Mouse (Mus musculus) G1E (cell line): Measurements from ENCODE around the gene Lipa. TPM values are rescaled to one million over a fixed set of nuclear protein-coding genes. Genes with fewer than 3 reads are reported as not detected.

Experiments used
- ATAC-seq: 2 replicates; pipeline ENCODE4 v1.8.0; 2016; ENCODE audit warnings: mild to moderate bottlenecking; ENCODE audit not compliant: insufficient number of reproducible peaks, poor library complexity, low FRiP score, severe bottlenecking; ENCODE audit errors: extremely low read depth
- DNase-seq: peaks from one replicate; pipeline ENCODE4 v3.0.0; 2012; ENCODE audit warnings: low spot score
- H3K27me3 ChIP-seq: 2 replicates; pipeline ENCODE4 v1.6.1; 2012; ENCODE audit warnings: mild to moderate bottlenecking, low read length, inconsistent platforms; ENCODE audit not compliant: insufficient read depth
- H3K36me3 ChIP-seq: replicated peaks from 2 replicates; pipeline ENCODE3; 2012; ENCODE audit warnings: mild to moderate bottlenecking, inconsistent platforms
- H3K4me1 ChIP-seq: 2 replicates; pipeline ENCODE4 v1.6.1; 2012; ENCODE audit warnings: low read depth, low read length, inconsistent platforms, mixed read lengths; ENCODE audit not compliant: insufficient read depth
- H3K4me3 ChIP-seq: 2 replicates; pipeline ENCODE4 v1.5.1; 2012; ENCODE audit warnings: low read depth, mild to moderate bottlenecking, inconsistent platforms, low read length, moderate library complexity, mixed read lengths
- H3K9me3 ChIP-seq: replicated peaks from 2 replicates; pipeline ENCODE4 v1.6.1; 2012; ENCODE audit warnings: inconsistent platforms
- CTCF ChIP-seq: IDR thresholded peaks from 2 replicates; pipeline ENCODE4 v1.5.1; 2012; ENCODE audit warnings: low read depth, low read length, inconsistent platforms, mixed read lengths
- GATA1 ChIP-seq: IDR thresholded peaks from 2 replicates; pipeline ENCODE4 v1.6.1; 2012; ENCODE audit warnings: borderline replicate concordance, low read length, inconsistent platforms, mixed read lengths
- GATA2 ChIP-seq: IDR thresholded peaks from 2 replicates; pipeline ENCODE4 v1.6.1; 2012; ENCODE audit warnings: low read depth, low read length, inconsistent platforms, borderline replicate concordance
- POLR2AphosphoS5 ChIP-seq: IDR thresholded peaks from 2 replicates; pipeline ENCODE4 v1.6.1; 2012; ENCODE audit warnings: low read depth, low read length, inconsistent platforms; ENCODE audit not compliant: insufficient replicate concordance
- TAL1 ChIP-seq: conservative IDR thresholded peaks from 2 replicates; pipeline ENCODE4 v1.6.1; 2012; ENCODE audit warnings: low read depth, low read length, inconsistent platforms, mixed read lengths
- polyA plus RNA-seq: library from polyadenylated mRNA; stranded (reverse); fragments of >175 nt; gene quantifications from 2 replicates; pipeline ENCODE4 v1.2.3, GENCODE M21; 2012
- total RNA-seq, 2 experiments: library from RNA; stranded (forward) in 1 of 2; stranded (reverse) in 1 of 2; fragments of 200-1000 nt in 1 of 2; fragments of >200 nt in 1 of 2; fragmentation: Nextera tagmentation in 1 of 2; gene quantifications; 2 replicates each; pipeline ENCODE4 v1.2.3; 2014 to 2017

The Lipa gene
- total and polyA plus RNA-seq, 3 experiments: 0.22 TPM; not detected in 2

DNA sequence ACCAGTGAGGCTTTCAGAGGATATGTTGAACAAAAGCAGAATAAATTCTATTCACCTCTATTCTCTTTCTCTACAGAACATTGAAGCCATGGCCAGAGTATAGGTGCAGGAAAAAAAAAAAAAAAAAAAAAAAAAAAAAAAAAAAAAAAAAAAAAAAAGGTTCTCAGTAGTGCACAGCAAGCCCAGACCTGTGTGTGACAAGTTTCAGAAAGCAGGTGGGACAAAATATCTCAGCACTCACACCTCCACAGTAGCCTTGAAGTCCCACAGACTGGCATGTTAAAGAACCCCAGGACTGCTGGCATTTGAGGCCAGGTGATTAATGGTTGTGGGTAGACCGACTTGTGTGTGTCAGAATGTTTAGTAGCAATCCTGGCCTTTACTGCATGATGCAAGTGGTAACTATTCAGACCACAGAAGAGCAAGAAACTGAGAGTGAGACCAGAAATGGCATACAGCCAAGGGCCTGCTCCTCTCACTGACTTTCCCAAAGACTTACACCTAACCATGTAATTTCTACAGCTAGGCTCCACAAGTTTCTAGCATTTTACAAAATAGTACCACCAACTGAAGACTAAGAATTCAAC, 76.4 kb downstream of the Lipa start:
- TF ChIP-seq TAL1 (no peak), POLR2AphosphoS5 (no peak), GATA1 (no peak), GATA2 (no peak), CTCF (no peak)
- DNase-seq (no peak), ATAC-seq (no peak)
- Histone ChIP-seq H3K27me3 (no peaks in the 10 kb centered on the region), H3K4me1 (no peaks in the 10 kb centered on the region), H3K36me3 (no peaks in the 10 kb centered on the region), H3K9me3 (no peaks in the 10 kb centered on the region), H3K4me3 (no peak overlapping the region)

DNA sequence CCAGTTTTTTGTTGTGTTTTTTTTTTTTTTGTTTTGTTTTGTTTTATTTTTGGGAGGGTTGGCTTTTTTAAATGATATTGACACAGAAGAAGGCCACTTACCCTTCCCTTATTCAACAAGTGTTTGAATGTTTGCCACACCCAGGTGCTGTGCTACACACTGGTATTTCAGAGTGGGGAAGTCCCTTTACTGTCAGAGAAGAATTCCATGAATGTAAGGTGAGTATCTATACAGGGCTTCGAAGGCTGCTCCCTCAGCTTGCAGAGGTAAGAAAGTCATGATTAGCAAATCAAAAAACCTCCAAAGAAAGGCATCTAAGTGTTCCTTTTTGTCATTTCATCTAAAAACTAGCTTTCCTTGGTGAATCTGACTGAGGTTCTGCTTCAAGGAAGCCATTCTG, 78.4 kb downstream of the Lipa start:
- H3K27me3 ChIP-seq: no peaks in the 10 kb centered on the region
- no peaks in the 10 kb centered on the region for H3K36me3 ChIP-seq
- no peak for DNase-seq
- H3K4me3 ChIP-seq: no peak overlapping the region
- H3K4me1 ChIP-seq: no peaks in the 10 kb centered on the region
- TF ChIP-seq GATA2 (no peak), TAL1 (no peak), CTCF (no peak), POLR2AphosphoS5 (no peak), GATA1 (no peak)
- H3K9me3 ChIP-seq: no peaks in the 10 kb centered on the region
- no peak for ATAC-seq

DNA sequence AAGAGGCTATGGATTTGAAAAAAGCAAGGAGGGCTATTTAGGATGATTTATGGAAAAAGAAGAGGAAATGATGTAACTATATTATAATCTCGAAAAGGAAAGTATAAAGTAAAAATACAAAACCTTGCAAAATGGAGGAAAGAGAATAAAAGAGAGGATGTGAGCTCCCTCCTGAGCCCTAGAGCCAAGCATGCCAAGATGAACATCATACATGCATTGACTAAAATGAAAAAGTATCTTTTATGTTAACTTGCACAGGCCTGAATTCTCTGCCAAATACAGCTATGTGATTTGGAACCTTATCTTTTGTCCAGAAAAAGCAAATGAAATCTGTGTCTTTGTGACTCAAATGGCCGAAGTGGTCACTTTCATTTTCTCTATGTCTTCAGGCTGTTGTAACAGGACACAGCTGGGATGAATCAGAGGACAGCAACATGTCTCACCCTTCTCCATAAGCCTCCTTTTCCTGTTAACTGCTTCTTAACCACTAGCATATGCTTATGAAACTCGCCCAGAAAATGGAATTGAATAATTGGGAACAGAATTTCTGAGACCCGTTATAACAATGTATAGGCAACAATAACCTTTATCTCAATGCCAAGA, 81.8 kb downstream of the Lipa start:
- H3K4me1 ChIP-seq: no peaks in the 10 kb centered on the region
- H3K9me3 ChIP-seq: no peaks in the 10 kb centered on the region
- no peak overlapping the region for H3K4me3 ChIP-seq
- no peaks in the 10 kb centered on the region for H3K36me3 ChIP-seq
- ATAC-seq (no peak), DNase-seq (no peak)
- no peak for TF ChIP-seq CTCF
- TF ChIP-seq GATA1: no peak
- TF ChIP-seq GATA2: no peak
- TF ChIP-seq POLR2AphosphoS5: no peak
- TF ChIP-seq TAL1: no peak
- H3K27me3 ChIP-seq: no peaks in the 10 kb centered on the region

DNA sequence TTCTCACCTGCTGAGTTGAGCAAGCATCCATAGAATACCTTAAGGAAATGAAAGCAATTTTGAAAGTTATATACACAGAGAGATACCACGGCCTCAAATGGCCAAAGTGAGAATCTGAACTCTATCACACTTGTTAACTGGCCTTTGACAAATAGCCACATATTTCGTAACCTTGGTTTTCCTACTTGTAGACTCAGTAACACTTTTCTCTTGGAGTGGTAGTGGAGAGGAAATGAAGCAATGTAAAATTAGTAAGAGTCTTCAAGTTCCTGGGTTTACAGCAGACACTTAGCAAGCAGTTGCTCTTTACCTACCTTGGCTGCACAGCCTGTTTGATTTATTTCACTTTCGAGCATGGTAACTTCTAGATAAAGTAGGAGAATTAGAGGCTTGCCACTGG, 82.5 kb downstream of the Lipa start:
- ATAC-seq (no peak), DNase-seq (no peak)
- no peaks in the 10 kb centered on the region for H3K4me1 ChIP-seq
- no peak overlapping the region for H3K4me3 ChIP-seq
- no peaks in the 10 kb centered on the region for H3K27me3 ChIP-seq
- no peak for TF ChIP-seq CTCF
- no peak for TF ChIP-seq TAL1
- no peak for TF ChIP-seq GATA1
- TF ChIP-seq GATA2: no peak
- TF ChIP-seq POLR2AphosphoS5: no peak
- H3K9me3 ChIP-seq: no peaks in the 10 kb centered on the region
- H3K36me3 ChIP-seq: no peaks in the 10 kb centered on the region

Other genes with a start within 250 kb of the Lipa start
- gene Fas, start 236.8 kb downstream of the Lipa start, total RNA-seq (2014; fragmentation: Nextera tagmentation): not detected in 2 replicates
- not detected in 2 replicates for gene Fas, start 236.8 kb downstream of the Lipa start, total RNA-seq (2017)
- gene Fas, start 236.8 kb downstream of the Lipa start, polyA plus RNA-seq: not detected in 2 replicates
- gene Ch25h, start 52.3 kb downstream of the Lipa start, total RNA-seq (2014; fragmentation: Nextera tagmentation): not detected in 2 replicates
- gene Ch25h, start 52.3 kb downstream of the Lipa start, total RNA-seq (2017): 0.11 TPM in 1 of 2 replicates, not detected in the other
- not detected in 2 replicates for gene Ch25h, start 52.3 kb downstream of the Lipa start, polyA plus RNA-seq
- 0.23 TPM in 1 of 2 replicates, not detected in the other for gene Ifit2, start 23.2 kb upstream of the Lipa start, total RNA-seq (2014; fragmentation: Nextera tagmentation)
- 0.33 and 0.35 TPM in 2 replicates for gene Ifit2, start 23.2 kb upstream of the Lipa start, total RNA-seq (2017)
- not detected in 2 replicates for gene Ifit2, start 23.2 kb upstream of the Lipa start, polyA plus RNA-seq
- gene Ifit3, start 56.1 kb upstream of the Lipa start, total RNA-seq (2014; fragmentation: Nextera tagmentation): not detected in 2 replicates
- gene Ifit3, start 56.1 kb upstream of the Lipa start, total RNA-seq (2017): 0.60 TPM in 1 of 2 replicates, not detected in the other
- not detected in 2 replicates for gene Ifit3, start 56.1 kb upstream of the Lipa start, polyA plus RNA-seq
- gene Ifit1bl1, start 74.5 kb upstream of the Lipa start, total RNA-seq (2014; fragmentation: Nextera tagmentation): not detected in 2 replicates
- 0.44 TPM in 1 of 2 replicates, not detected in the other for gene Ifit1bl1, start 74.5 kb upstream of the Lipa start, total RNA-seq (2017)
- gene Ifit1bl1, start 74.5 kb upstream of the Lipa start, polyA plus RNA-seq: not detected in 2 replicates
- not detected in 2 replicates for gene Ifit3b, start 80.5 kb upstream of the Lipa start, total RNA-seq (2014; fragmentation: Nextera tagmentation)
- gene Ifit3b, start 80.5 kb upstream of the Lipa start, total RNA-seq (2017): 0.06 TPM in 1 of 2 replicates, not detected in the other
- gene Ifit3b, start 80.5 kb upstream of the Lipa start, polyA plus RNA-seq: not detected in 2 replicates
- not detected in 2 replicates for gene Ifit1bl2, start 113.3 kb upstream of the Lipa start, total RNA-seq (2014; fragmentation: Nextera tagmentation)
- gene Ifit1bl2, start 113.3 kb upstream of the Lipa start, total RNA-seq (2017): 0.12 and 0.16 TPM in 2 replicates
- not detected in 2 replicates for gene Ifit1bl2, start 113.3 kb upstream of the Lipa start, polyA plus RNA-seq
- gene Ifit1, start 113.4 kb upstream of the Lipa start, total RNA-seq (2014; fragmentation: Nextera tagmentation): not detected in 2 replicates
- gene Ifit1, start 113.4 kb upstream of the Lipa start, total RNA-seq (2017): 0.05 and 0.12 TPM in 2 replicates
- gene Ifit1, start 113.4 kb upstream of the Lipa start, polyA plus RNA-seq: not detected in 2 replicates
- not detected in 2 replicates for gene Slc16a12, start 219.8 kb upstream of the Lipa start, total RNA-seq (2014; fragmentation: Nextera tagmentation)
- 0.11 and 0.17 TPM in 2 replicates for gene Slc16a12, start 219.8 kb upstream of the Lipa start, total RNA-seq (2017)
- not detected in 2 replicates for gene Slc16a12, start 219.8 kb upstream of the Lipa start, polyA plus RNA-seq